8 mouse cellular contexts compared by ENCODE assay signal in genomic region chr14:122130111-122130797, GRCm38 (mm10). TPM values are rescaled to one million over a fixed set of nuclear protein-coding genes. Genes with fewer than 3 reads are reported as not detected.
A peak's percentile ranks its signal among the peaks of the same experiment; 100 is the strongest.
DNase-seq lines count a peak whose midpoint lies in the region; ATAC-seq and TF ChIP-seq lines count a peak whose summit lies in the region.

No protein-coding gene starts in this region.

- 75% methylated on average over 5 of the region's 5 CpGs for WGBS in kidney, postnatal 0 days
- 83% methylated on average over 5 of the region's 5 CpGs for WGBS in kidney, embryonic 15.5 days
- WGBS in liver, postnatal 0 days (ENCODE audit: insufficient replicate concordance): 64% methylated on average over 5 of the region's 5 CpGs
- 85% methylated on average over 5 of the region's 5 CpGs for WGBS in neural tube, embryonic 15.5 days

- no peak overlapping the region for H3K27ac ChIP-seq in kidney, postnatal 0 days
- no peak overlapping the region for H3K27ac ChIP-seq in kidney, embryonic 15.5 days
- no peak overlapping the region for H3K27ac ChIP-seq in liver, postnatal 0 days (ENCODE audit: low read depth)
- no peak overlapping the region for H3K27ac ChIP-seq in neural tube, embryonic 15.5 days (replicated peaks)

- H3K4me1 ChIP-seq in kidney, postnatal 0 days (replicated peaks; ENCODE audit: insufficient read depth, low read length): no peaks in the 10 kb centered on the region
- no peaks in the 10 kb centered on the region for H3K4me1 ChIP-seq in kidney, embryonic 15.5 days
- H3K4me1 ChIP-seq in liver, postnatal 0 days (ENCODE audit: insufficient read depth): peaks cover 3% of the 10 kb centered on the region; the same call in 1 of the 2 replicates
- H3K4me1 ChIP-seq in neural tube, embryonic 15.5 days: no peaks in the 10 kb centered on the region

- peak; percentile 66 for ATAC-seq in kidney, postnatal 0 days (replicated peaks; ENCODE audit: low FRiP score, low read depth)
- ATAC-seq in kidney, embryonic 15.5 days (replicated peaks; ENCODE audit: low FRiP score): no peak
- peak; percentile 84 for ATAC-seq in liver, postnatal 0 days
- no peak for ATAC-seq in neural tube, embryonic 15.5 days (ENCODE audit: low FRiP score)

- peaks cover 20% of the 10 kb centered on the region; the same call in 1 of the 2 replicates for H3K36me3 ChIP-seq in kidney, postnatal 0 days (ENCODE audit: insufficient read depth, low read length)
- H3K36me3 ChIP-seq in kidney, embryonic 15.5 days: peaks cover 72% of the 10 kb centered on the region
- peaks cover 34% of the 10 kb centered on the region for H3K36me3 ChIP-seq in liver, postnatal 0 days (replicated peaks; ENCODE audit: insufficient read depth, low read length)
- peaks cover 21% of the 10 kb centered on the region for H3K36me3 ChIP-seq in neural tube, embryonic 15.5 days

- H3K4me3 ChIP-seq in kidney, postnatal 0 days (replicated peaks; ENCODE audit: low read depth, low read length): no peak overlapping the region
- no peak overlapping the region for H3K4me3 ChIP-seq in kidney, embryonic 15.5 days (replicated peaks)
- H3K4me3 ChIP-seq in liver, postnatal 0 days (ENCODE audit: low read depth, low read length): no peak overlapping the region
- H3K4me3 ChIP-seq in neural tube, embryonic 15.5 days (replicated peaks): no peak overlapping the region

- no peak for TF ChIP-seq EP300 in liver, postnatal 0 days (IDR thresholded peaks at IDR 0.05; ENCODE audit: low read depth)

- H3K9me3 ChIP-seq in kidney, postnatal 0 days (replicated peaks; ENCODE audit: low read length): no peaks in the 10 kb centered on the region
- no peaks in the 10 kb centered on the region for H3K9me3 ChIP-seq in kidney, embryonic 15.5 days (replicated peaks)
- H3K9me3 ChIP-seq in liver, postnatal 0 days (ENCODE audit: low read length): no peaks in the 10 kb centered on the region
- no peaks in the 10 kb centered on the region for H3K9me3 ChIP-seq in neural tube, embryonic 15.5 days (replicated peaks)

- peak; percentile 65 for TF ChIP-seq CTCF in kidney, postnatal 0 days (IDR thresholded peaks at IDR 0.05; ENCODE audit: low read depth)
- TF ChIP-seq CTCF in liver, postnatal 0 days (IDR thresholded peaks at IDR 0.05; ENCODE audit: low read depth): peak; percentile 55

- H3K27me3 ChIP-seq in kidney, postnatal 0 days (ENCODE audit: insufficient read depth, low read length): no peaks in the 10 kb centered on the region
- H3K27me3 ChIP-seq in kidney, embryonic 15.5 days: no peaks in the 10 kb centered on the region
- no peaks in the 10 kb centered on the region for H3K27me3 ChIP-seq in liver, postnatal 0 days (ENCODE audit: insufficient read depth, low read length)
- H3K27me3 ChIP-seq in neural tube, embryonic 15.5 days (replicated peaks): no peaks in the 10 kb centered on the region

- peak; percentile 61 for DNase-seq in kidney, postnatal 0 days (ENCODE audit: low spot score)
- peak; percentile 21 to 37 for DNase-seq in B cell, adult 2 months
- DNase-seq in adipocyte (ENCODE audit: low spot score): peak; percentile 18
- DNase-seq in liver, postnatal 0 days: no peak
- no peak for DNase-seq in spleen, postnatal 14 days (ENCODE audit: low spot score in 2 of 2)
- no peak for DNase-seq in gastrocnemius, postnatal 4 days (ENCODE audit: low spot score in 2 of 2)

- H3K4me2 ChIP-seq in kidney, postnatal 0 days (ENCODE audit: low read length): no peak overlapping the region
- H3K4me2 ChIP-seq in kidney, embryonic 15.5 days: no peak overlapping the region
- H3K4me2 ChIP-seq in liver, postnatal 0 days (ENCODE audit: low read depth, low read length): no peak overlapping the region
- no peak overlapping the region for H3K4me2 ChIP-seq in neural tube, embryonic 15.5 days

- H3K9ac ChIP-seq in kidney, postnatal 0 days (ENCODE audit: low read depth, low read length): no peak overlapping the region
- no peak overlapping the region for H3K9ac ChIP-seq in kidney, embryonic 15.5 days
- H3K9ac ChIP-seq in liver, postnatal 0 days (replicated peaks): no peak overlapping the region
- H3K9ac ChIP-seq in neural tube, embryonic 15.5 days (replicated peaks): no peak overlapping the region

RNA-seq across cellular contexts. Expression of gene Tm9sf2, which starts 23.4 kb away (rescaled TPM):
- polyA plus RNA-seq in kidney, postnatal 0 days (2015; fragmentation: Nextera tagmentation; extraction: Ambion mirVana): 221 and 232 TPM in 2 replicates
- 180 and 192 TPM in 2 replicates for polyA plus RNA-seq in kidney, embryonic 15.5 days (2015; fragmentation: Nextera tagmentation; extraction: Ambion mirVana)
- 99.3 and 107 TPM in 2 replicates for polyA plus RNA-seq in liver, postnatal 0 days (2015; fragmentation: Nextera tagmentation; extraction: Ambion mirVana)
- polyA plus RNA-seq in neural tube, embryonic 15.5 days (2015; fragmentation: Nextera tagmentation; extraction: Ambion mirVana): 110 and 128 TPM in 2 replicates
- 10 to 100 TPM; 76.2 to 79.7 TPM for total RNA-seq in gastrocnemius, postnatal 4 days (2021)

RNA-seq across cellular contexts. Expression of gene Clybl, which starts 51.2 kb away (rescaled TPM):
- polyA plus RNA-seq in kidney, postnatal 0 days (2015; fragmentation: Nextera tagmentation; extraction: Ambion mirVana): 45.7 and 47.9 TPM in 2 replicates
- polyA plus RNA-seq in kidney, embryonic 15.5 days (2015; fragmentation: Nextera tagmentation; extraction: Ambion mirVana): 25.4 and 27.2 TPM in 2 replicates
- polyA plus RNA-seq in liver, postnatal 0 days (2015; fragmentation: Nextera tagmentation; extraction: Ambion mirVana): 36.0 and 37.8 TPM in 2 replicates
- 13.3 and 13.5 TPM in 2 replicates for polyA plus RNA-seq in neural tube, embryonic 15.5 days (2015; fragmentation: Nextera tagmentation; extraction: Ambion mirVana)
- 10 to 100 TPM; 42.0 to 48.1 TPM for total RNA-seq in gastrocnemius, postnatal 4 days (2021)

Comparison
In these comparisons a context has a peak if more than half of its experiments do, and no peak if none do; other contexts are left out.
1. ATAC-seq: peak in kidney, postnatal 0 days (single experiment) and liver, postnatal 0 days (single experiment); none in kidney, embryonic 15.5 days (single experiment) and neural tube, embryonic 15.5 days (single experiment).
2. DNase-seq: peak in kidney, postnatal 0 days (single experiment), B cell, adult 2 months (2 of 2) and adipocyte (single experiment); none in liver, postnatal 0 days (single experiment), spleen, postnatal 14 days (0 of 2) and gastrocnemius, postnatal 4 days (0 of 2).